Mouse (Mus musculus) ovary, postnatal 14 days (tissue): ENCODE results near the gene Cdk1.
A peak's percentile ranks its signal among the peaks of the same experiment; 100 is the strongest.

Experiments used
- DNase-seq: peaks from one replicate; pipeline ENCODE4 v3.0.0; 2022; ENCODE audit warnings: low spot score

Cdk1 gene

GRCm38 (mm10) chr10:69342328-69342727, 10.4 kb downstream of the Cdk1 start:
- DNase-seq = no peak

GRCm38 (mm10) chr10:69341570-69342227, 11.0 kb downstream of the Cdk1 start:
- DNase-seq = no peak

- no peak for DNase-seq
These were observed 12.7 kb downstream of the Cdk1 start for GRCm38 (mm10) chr10:69340001-69340400.

GRCm38 (mm10) chr10:69336219-69336618, 16.5 kb downstream of the Cdk1 start:
- DNase-seq = no peak

GRCm38 (mm10) chr10:69335611-69336010, 17.1 kb downstream of the Cdk1 start:
- no peak for DNase-seq

- no peak for DNase-seq
These were observed 17.6 kb downstream of the Cdk1 start for GRCm38 (mm10) chr10:69335195-69335536.

- no peak for DNase-seq
These were observed 18.2 kb downstream of the Cdk1 start for GRCm38 (mm10) chr10:69334271-69335194.

GRCm38 (mm10) chr10:69333212-69333611, 19.5 kb downstream of the Cdk1 start:
- no peak for DNase-seq

- no peak for DNase-seq
These were observed 21.5 kb downstream of the Cdk1 start for GRCm38 (mm10) chr10:69331231-69331630.

GRCm38 (mm10) chr10:69328656-69329046, 24.1 kb downstream of the Cdk1 start:
- DNase-seq = no peak

- no peak for DNase-seq
These were observed 24.6 kb downstream of the Cdk1 start for GRCm38 (mm10) chr10:69328029-69328655.

GRCm38 (mm10) chr10:69327362-69327761, 25.4 kb downstream of the Cdk1 start:
- no peak for DNase-seq

GRCm38 (mm10) chr10:69326433-69326832, 26.3 kb downstream of the Cdk1 start:
- DNase-seq = peak; percentile 51

- DNase-seq = no peak
These were observed 27.9 kb downstream of the Cdk1 start for GRCm38 (mm10) chr10:69324816-69325215.

- no peak for DNase-seq
These were observed 28.8 kb downstream of the Cdk1 start for GRCm38 (mm10) chr10:69323986-69324385.

- no peak for DNase-seq
These were observed 31.2 kb downstream of the Cdk1 start for GRCm38 (mm10) chr10:69321519-69322035.

GRCm38 (mm10) chr10:69320667-69321518, 31.8 kb downstream of the Cdk1 start:
- DNase-seq = peak; percentile 86

GRCm38 (mm10) chr10:69318514-69318913, 34.2 kb downstream of the Cdk1 start:
- no peak for DNase-seq

GRCm38 (mm10) chr10:69313944-69314343, 38.8 kb downstream of the Cdk1 start:
- no peak for DNase-seq

GRCm38 (mm10) chr10:69311867-69312266, 40.9 kb downstream of the Cdk1 start:
- no peak for DNase-seq

GRCm38 (mm10) chr10:69309109-69309508, 43.6 kb downstream of the Cdk1 start:
- DNase-seq = no peak

GRCm38 (mm10) chr10:69307067-69307466, 45.7 kb downstream of the Cdk1 start:
- peak; percentile 74 for DNase-seq
